Mouse (Mus musculus): Measurements from ENCODE around the gene Arfip1. TPM values are rescaled to one million over a fixed set of nuclear protein-coding genes. Genes with fewer than 3 reads are reported as not detected.
A peak's percentile ranks its signal among the peaks of the same experiment; 100 is the strongest.

Arfip1 gene
- 16.6 and 17.1 TPM in 2 replicates for polyA plus RNA-seq (2012; rRNA removed)

DNA sequence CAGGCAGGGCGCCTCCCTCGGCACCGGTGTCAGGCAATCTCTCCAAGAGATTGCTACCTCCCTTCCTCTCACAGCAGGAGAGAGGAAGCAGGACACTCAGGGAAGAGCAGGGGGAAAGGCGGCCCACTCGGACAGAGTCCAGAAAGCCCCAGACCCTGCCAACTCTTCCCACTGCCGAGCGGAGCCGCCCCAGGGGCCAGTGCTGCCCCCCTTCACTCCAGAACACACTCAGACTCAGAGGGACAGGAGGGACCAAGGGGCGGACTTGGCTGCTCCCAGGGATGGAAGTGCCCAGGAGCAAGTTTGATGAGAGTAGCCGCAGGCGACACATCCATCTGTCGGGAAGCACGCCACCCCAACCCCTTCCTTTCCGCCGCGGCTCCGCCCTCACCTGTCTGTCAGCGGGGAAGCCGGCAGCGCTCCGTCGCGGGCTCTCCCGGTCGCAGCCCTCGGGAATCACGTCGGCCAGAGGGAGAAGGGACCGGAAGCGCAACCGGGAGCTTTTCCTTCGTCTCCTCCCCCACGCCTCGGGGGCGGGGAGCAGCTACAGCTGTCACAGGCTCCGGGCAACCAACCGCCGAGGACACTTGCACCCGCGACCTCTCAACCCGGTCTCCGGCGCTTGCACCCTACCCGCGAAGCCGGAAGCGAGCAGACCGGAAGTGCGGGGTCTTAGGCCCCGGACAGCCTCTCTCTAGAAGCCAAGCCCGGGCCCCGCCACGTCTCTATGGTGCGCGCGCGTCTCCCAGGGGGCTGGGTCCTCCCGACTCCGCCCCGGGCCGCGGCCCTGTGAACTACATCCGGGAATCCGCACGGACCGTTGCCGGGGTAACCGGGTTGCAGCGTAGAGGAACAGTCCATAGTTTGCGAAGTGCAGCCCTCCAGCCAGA is at the start of gene Arfip1:
Gene Arfip1 (minus strand): TSS at position 603 of the 890 bp plus-strand sequence.
- Histone ChIP-seq H3K4me3 (replicated peaks; ENCODE audit: insufficient read depth, low read depth, low read length) (peak within 1 kb of the TSS; percentile 79), H3K27me3 (ENCODE audit: control insufficient read depth, insufficient read depth, low read length) (no peaks in the 10 kb centered on the region), H3K27ac (ENCODE audit: insufficient read depth, low read length) (peak within 1 kb of the TSS; percentile 55), H3K4me1 (ENCODE audit: control insufficient read depth, insufficient read depth, low read length) (peaks cover 4% of the 10 kb centered on the region; the same call in 1 of the 2 replicates)
- under 1% methylated on average over 70 of the region's 70 CpGs for WGBS
- peak; percentile 95 for DNase-seq
- TF ChIP-seq POLR2A (IDR thresholded peaks at IDR 0.05; ENCODE audit: borderline replicate concordance, insufficient read depth, low read length): peak; percentile 57; the same call in 1 of the 2 replicates
- no peak for TF ChIP-seq CTCF (IDR thresholded peaks at IDR 0.05; ENCODE audit: borderline replicate concordance, insufficient read depth, low read depth, low read length)

DNA sequence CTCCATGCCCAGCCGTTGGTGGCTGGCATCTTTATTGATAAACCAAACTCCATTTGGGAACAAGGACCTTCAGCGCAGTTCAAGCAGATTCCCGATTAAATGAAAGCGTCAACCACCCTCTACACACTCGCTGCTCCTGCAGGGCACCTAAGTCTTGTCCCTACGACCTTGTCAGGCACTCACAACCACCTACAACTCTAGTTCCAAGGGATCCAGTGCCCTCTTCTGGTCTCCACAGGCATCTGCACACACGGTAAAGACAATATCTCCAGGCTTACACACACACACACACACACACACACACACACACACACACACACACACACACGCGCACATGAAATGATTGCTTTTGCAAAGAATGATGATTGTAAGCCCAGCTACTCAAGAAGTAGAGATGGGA is 49.2 kb upstream of the Arfip1 start:
- no peak for TF ChIP-seq POLR2A (IDR thresholded peaks at IDR 0.05; ENCODE audit: borderline replicate concordance, insufficient read depth, low read length)
- no peak for TF ChIP-seq CTCF (IDR thresholded peaks at IDR 0.05; ENCODE audit: borderline replicate concordance, insufficient read depth, low read depth, low read length)
- no peak for DNase-seq
- no peaks in the 10 kb centered on the region for H3K27me3 ChIP-seq (ENCODE audit: control insufficient read depth, insufficient read depth, low read length)
- H3K27ac ChIP-seq (ENCODE audit: insufficient read depth, low read length): no peak overlapping the region
- H3K4me1 ChIP-seq (ENCODE audit: control insufficient read depth, insufficient read depth, low read length): no peaks in the 10 kb centered on the region
- no peak overlapping the region for H3K4me3 ChIP-seq (replicated peaks; ENCODE audit: insufficient read depth, low read depth, low read length)
- WGBS: 93% methylated on average over 9 of the region's 9 CpGs

DNA sequence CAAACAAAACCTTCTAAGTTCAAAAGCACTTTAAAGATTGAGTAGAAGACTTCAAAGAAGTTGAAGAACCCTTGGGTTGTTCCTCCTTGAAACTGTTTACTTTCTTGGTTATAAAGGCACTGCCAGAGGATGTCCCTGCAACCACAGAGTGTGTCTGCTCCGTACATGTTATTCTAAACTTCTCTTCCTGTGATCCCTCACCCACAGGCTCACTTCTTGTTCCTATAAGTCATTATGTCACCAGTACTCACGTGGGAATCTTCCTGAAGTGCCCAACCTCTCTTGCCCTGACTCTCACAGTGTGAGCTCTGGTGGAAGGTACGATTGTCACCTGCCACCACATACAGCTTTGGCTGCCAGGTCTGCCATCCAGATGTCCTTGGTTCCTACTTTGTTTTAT is 39.6 kb upstream of the Arfip1 start:
- no peak overlapping the region for H3K27ac ChIP-seq (ENCODE audit: insufficient read depth, low read length)
- no peak for DNase-seq
- WGBS: 67% methylated on average over 3 of the region's 3 CpGs
- no peak overlapping the region for H3K4me3 ChIP-seq (replicated peaks; ENCODE audit: insufficient read depth, low read depth, low read length)
- no peak for TF ChIP-seq POLR2A (IDR thresholded peaks at IDR 0.05; ENCODE audit: borderline replicate concordance, insufficient read depth, low read length)
- no peak for TF ChIP-seq CTCF (IDR thresholded peaks at IDR 0.05; ENCODE audit: borderline replicate concordance, insufficient read depth, low read depth, low read length)
- no peaks in the 10 kb centered on the region for H3K27me3 ChIP-seq (ENCODE audit: control insufficient read depth, insufficient read depth, low read length)
- H3K4me1 ChIP-seq (ENCODE audit: control insufficient read depth, insufficient read depth, low read length): no peaks in the 10 kb centered on the region

DNA sequence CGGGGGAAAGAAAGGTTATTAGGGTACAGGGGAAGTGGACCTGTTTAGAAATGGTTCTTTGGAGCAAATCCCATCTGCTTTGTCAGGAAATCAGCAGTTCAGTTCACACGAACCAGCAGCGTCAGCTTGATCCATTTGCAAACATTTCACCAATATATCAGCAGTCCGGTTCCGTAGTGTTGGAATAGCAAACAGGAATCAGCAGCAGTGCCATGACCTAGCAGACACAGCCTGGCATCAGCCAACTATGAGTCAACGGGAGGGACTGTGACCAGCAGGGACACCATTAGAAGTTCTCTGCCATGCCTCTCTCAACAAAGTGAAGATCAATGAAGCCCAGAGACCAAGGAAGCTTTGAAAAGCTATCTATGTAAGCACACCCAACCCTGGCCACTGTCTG is 37.3 kb upstream of the Arfip1 start:
- H3K27me3 ChIP-seq (ENCODE audit: control insufficient read depth, insufficient read depth, low read length): no peaks in the 10 kb centered on the region
- no peak overlapping the region for H3K27ac ChIP-seq (ENCODE audit: insufficient read depth, low read length)
- no peak for DNase-seq
- H3K4me3 ChIP-seq (replicated peaks; ENCODE audit: insufficient read depth, low read depth, low read length): no peak overlapping the region
- no peaks in the 10 kb centered on the region for H3K4me1 ChIP-seq (ENCODE audit: control insufficient read depth, insufficient read depth, low read length)
- WGBS: 89% methylated on average over 6 of the region's 6 CpGs
- TF ChIP-seq CTCF (IDR thresholded peaks at IDR 0.05; ENCODE audit: borderline replicate concordance, insufficient read depth, low read depth, low read length): no peak
- TF ChIP-seq POLR2A (IDR thresholded peaks at IDR 0.05; ENCODE audit: borderline replicate concordance, insufficient read depth, low read length): no peak

DNA sequence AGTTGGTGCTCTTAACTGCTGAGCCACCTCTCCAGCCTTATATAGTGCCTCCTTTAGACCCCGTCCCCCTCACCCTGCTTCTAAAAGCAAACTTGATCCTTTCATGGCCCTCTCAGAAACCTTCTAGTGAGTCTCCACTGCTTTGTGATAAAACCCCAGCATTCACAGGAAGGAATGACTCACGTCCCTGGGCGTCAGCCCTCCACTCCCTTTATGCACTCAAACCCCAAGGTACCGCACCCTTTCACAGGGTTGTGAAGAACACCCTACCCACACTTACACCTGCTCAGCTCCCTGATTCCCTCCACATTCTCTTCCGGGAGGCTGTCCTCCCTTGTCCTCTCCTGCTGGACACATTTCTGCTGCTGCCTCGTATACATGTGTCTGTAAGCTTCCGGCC is 36.6 kb upstream of the Arfip1 start:
- Histone ChIP-seq H3K4me1 (ENCODE audit: control insufficient read depth, insufficient read depth, low read length) (no peaks in the 10 kb centered on the region), H3K4me3 (replicated peaks; ENCODE audit: insufficient read depth, low read depth, low read length) (no peak overlapping the region), H3K27me3 (ENCODE audit: control insufficient read depth, insufficient read depth, low read length) (no peaks in the 10 kb centered on the region), H3K27ac (ENCODE audit: insufficient read depth, low read length) (no peak overlapping the region)
- no peak for DNase-seq
- WGBS: 97% methylated on average over 7 of the region's 7 CpGs
- TF ChIP-seq CTCF (IDR thresholded peaks at IDR 0.05; ENCODE audit: borderline replicate concordance, insufficient read depth, low read depth, low read length): no peak
- TF ChIP-seq POLR2A (IDR thresholded peaks at IDR 0.05; ENCODE audit: borderline replicate concordance, insufficient read depth, low read length): no peak

- TF ChIP-seq POLR2A (IDR thresholded peaks at IDR 0.05; ENCODE audit: borderline replicate concordance, insufficient read depth, low read length): no peak
- no peak for TF ChIP-seq CTCF (IDR thresholded peaks at IDR 0.05; ENCODE audit: borderline replicate concordance, insufficient read depth, low read depth, low read length)
- 94% methylated on average over 2 of the region's 2 CpGs for WGBS
Measured at GRCm38 (mm10) chr3:84618627-84619026, 36.2 kb upstream of the Arfip1 start.

GRCm38 (mm10) chr3:84615856-84616225 is 33.4 kb upstream of the Arfip1 start:
- TF ChIP-seq POLR2A (IDR thresholded peaks at IDR 0.05; ENCODE audit: borderline replicate concordance, insufficient read depth, low read length): no peak
- TF ChIP-seq CTCF (IDR thresholded peaks at IDR 0.05; ENCODE audit: borderline replicate concordance, insufficient read depth, low read depth, low read length): no peak
- Histone ChIP-seq H3K27me3 (ENCODE audit: control insufficient read depth, insufficient read depth, low read length) (no peaks in the 10 kb centered on the region), H3K4me3 (replicated peaks; ENCODE audit: insufficient read depth, low read depth, low read length) (no peak overlapping the region), H3K4me1 (ENCODE audit: control insufficient read depth, insufficient read depth, low read length) (no peaks in the 10 kb centered on the region), H3K27ac (ENCODE audit: insufficient read depth, low read length) (no peak overlapping the region)
- WGBS: 33% methylated on average over 7 of the region's 7 CpGs
- DNase-seq: no peak

More at GRCm38 (mm10) chr3:84618627-84619026, 36.2 kb upstream of the Arfip1 start:
- Histone ChIP-seq H3K4me1 (ENCODE audit: control insufficient read depth, insufficient read depth, low read length) (no peaks in the 10 kb centered on the region), H3K4me3 (replicated peaks; ENCODE audit: insufficient read depth, low read depth, low read length) (no peak overlapping the region), H3K27me3 (ENCODE audit: control insufficient read depth, insufficient read depth, low read length) (no peaks in the 10 kb centered on the region), H3K27ac (ENCODE audit: insufficient read depth, low read length) (no peak overlapping the region)
- no peak for DNase-seq
